Mouse (Mus musculus) erythroblast, embryonic 14.5 days (primary cell): Measurements from ENCODE around the gene Ass1.

Experiments used
- GATA1 ChIP-seq: IDR thresholded peaks from 2 replicates; pipeline ENCODE4 v1.6.1; 2012; ENCODE audit warnings: low read length, inconsistent platforms, mixed read lengths
- TAL1 ChIP-seq: IDR thresholded peaks from 3 replicates; pipeline ENCODE4 v1.6.1; 2012; ENCODE audit warnings: low read length, inconsistent platforms, mixed read lengths

DNA sequence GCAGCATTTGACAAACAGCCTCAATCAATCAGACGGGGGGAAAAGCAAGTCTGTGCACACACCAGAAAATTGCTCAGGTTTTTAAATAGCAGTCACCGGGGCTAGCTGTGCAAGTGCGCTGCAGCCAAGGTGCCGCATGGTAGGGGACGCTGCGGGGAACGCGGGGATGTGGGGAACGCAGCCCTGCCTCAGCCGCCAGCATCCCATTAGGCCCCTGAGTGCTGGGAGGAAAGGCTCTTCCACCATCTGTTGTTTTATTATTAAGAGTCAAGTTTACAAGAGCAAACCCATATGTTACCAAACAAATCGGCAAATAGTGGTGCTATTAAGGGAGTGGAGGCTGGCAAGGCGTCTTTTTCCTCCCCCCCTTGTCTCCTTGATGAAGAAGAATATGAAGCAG lies 19.2 kb downstream of the Ass1 start:
- TF ChIP-seq GATA1 (no peak), TAL1 (no peak)
